Mouse (Mus musculus) spleen, adult 2 months (tissue): ENCODE data around the gene Akr1a1.

Experiments
- CTCF ChIP-seq: fragments of 200-500 bp; IDR thresholded peaks from 2 replicates; pipeline ENCODE4 v1.5.1; 2011; ENCODE audit warnings: mild to moderate bottlenecking, inconsistent platforms; ENCODE audit not compliant: insufficient read depth, insufficient read length, insufficient replicate concordance; ENCODE audit errors: extremely low read depth
- POLR2A ChIP-seq: fragments of 200-500 bp; IDR thresholded peaks from 2 replicates; pipeline ENCODE4 v1.6.1; 2011; ENCODE audit warnings: low read depth, low read length, inconsistent platforms

DNA sequence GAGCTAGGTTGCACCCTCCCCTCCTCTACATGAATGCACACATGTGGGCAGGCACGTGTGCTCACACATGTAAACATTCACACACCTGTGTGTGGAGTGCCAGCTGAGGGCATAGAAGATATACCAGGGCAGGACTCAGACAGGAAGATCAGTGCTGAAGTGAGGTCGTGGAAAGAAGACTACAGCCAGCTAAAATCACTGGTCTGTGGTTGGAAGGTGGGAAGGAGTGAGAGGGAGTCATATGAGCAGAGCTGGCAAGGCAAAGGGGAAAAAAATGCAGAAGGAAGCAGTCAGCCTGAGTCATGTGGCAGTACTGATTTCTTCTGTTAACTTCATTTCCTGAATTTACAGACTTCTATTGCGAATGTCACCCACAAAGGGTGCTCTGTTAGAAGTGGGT is 16.7 kb upstream of the Akr1a1 start:
- TF ChIP-seq CTCF (no peak), POLR2A (no peak)
